Mouse (Mus musculus) left cerebral cortex, postnatal 14 days (tissue): ENCODE measurements at regions not wholly inside any gene's neighbourhood (a gene's known extent, or its start where the extent isn't known, plus 50 kb on each side); places are given as distances from the start of the nearest gene placed in this dataset.

Experiments used
- DNase-seq, 2 experiments: peaks; one replicate each; pipeline ENCODE4 v3.0.0; 2021 to 2022; ENCODE audit warnings: low spot score in 2 of 2, mixed read lengths in 1 of 2
- intact Hi-C: fragments of 180-260 bp; cut with DNase I; formaldehyde crosslinking; loops from one replicate; pipeline ENCODE4 v1.15.1; 2025

DNA sequence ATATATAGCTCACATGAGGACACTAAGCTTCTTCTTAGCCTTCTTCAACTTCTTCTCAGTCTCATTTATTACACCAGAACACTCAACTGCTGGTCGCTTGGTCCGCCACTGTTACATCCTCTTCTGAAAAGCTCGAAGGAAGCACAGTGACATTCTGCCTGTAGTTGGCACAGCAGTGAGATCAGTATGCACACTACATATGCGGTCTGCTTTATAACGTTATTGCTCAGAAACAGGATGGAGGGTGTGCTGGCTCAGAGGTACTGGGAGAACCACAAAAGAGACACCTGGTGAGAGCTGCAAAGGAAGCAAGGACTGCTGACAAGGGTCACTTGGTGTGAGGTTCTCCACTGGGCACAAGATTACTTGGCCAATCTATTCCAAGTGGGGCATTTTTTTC is 179.5 kb downstream of the Ets1 start:
- no peak for DNase-seq
- intact Hi-C loops = no loop called here

DNA sequence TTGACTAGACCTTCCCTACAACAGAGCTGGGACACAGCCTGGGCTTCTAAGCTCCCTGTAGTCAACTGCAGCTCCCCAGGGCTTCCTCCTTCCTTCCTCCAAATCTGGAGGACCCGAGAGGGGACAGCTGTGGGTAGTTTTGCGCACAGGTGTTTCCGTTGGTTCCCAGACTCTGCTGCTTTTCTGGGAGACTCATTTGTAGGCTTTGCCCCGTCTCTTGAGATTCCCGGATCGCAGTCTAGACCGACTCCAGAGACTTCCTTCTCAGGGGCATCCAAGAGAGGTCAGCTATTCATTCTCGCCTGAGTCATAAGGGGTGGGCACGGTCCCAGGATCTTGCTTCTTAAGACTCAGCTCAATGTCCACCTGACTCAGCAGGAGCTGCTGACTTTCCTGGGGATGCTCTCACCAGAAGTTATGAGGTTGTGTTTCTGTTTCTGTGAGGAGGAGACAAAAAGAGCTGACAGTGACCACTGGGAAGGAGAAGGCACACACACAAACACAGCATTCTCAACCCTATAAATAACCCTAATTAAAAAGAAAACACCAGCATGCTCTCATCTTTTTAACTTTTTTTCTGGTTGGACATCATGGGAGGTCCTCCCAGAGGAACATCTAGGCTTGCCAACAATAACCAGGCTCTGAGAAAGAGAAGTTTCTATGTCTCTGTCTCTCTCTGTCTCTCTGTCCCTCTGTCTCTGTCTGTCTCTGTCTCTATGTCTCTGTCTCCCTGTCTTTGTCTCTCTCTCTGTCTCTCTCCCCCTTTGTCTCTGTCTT is 180.8 kb downstream of the Ets1 start:
- intact Hi-C loops = no loop called here
- DNase-seq = no peak

- no peak for DNase-seq
- intact Hi-C loops = no loop called here
Measured at GRCm38 (mm10) chr9:32817442-32818358, 181.7 kb downstream of the Ets1 start.

DNA sequence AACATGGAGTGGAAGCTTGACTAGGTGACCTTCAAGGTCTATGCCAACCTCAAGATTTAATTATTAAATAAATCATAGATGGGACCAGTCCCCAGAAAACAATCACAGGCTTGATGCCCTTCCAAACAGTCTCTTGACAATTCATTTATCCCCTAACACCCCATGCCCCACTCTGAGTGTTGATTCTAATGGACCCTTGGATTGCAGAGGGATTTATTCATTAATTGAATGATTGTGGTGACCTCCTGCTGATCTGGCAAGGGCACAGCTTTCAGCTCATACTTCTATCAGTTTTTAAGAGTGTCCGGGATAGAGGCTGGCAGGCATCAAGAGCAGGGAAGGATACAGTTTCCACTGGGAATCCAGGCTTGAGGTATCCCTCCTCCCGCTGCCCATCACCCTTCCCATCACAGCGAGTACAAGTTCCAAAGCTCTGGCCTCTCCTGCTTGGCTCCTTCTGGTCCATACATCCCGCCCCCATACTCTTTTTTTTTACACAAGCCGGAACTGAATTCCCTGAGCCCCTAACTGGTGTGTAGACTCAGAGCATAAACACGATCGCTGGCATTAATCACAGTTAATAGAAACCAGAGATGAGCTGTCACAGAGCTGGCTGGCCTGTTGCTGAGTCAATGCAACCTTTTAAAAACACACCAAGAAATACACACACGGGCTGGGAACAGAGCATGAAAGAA is 187.6 kb downstream of the Ets1 start:
- no peak for DNase-seq
- intact Hi-C loops = no loop called here

DNA sequence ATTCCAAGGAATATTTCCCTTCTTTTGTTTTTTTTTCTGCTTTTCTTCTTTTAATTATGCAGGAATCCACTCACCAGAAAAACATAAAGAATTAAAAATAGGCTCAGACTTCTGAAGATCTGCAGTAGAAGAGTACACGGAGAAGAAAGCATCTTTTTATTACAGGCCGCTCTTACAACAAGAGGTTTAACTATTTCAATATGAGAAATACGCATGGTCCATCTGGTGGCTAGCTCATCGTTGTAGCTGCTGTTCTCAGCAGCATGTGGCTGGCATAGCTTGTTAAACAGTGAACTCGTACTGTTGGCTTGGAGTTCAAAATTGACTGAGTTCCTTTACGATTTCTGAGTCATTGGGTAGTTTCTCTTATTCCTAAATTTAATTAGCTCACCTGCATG is 188.1 kb downstream of the Ets1 start:
- intact Hi-C loops = no loop called here
- DNase-seq = no peak

DNA sequence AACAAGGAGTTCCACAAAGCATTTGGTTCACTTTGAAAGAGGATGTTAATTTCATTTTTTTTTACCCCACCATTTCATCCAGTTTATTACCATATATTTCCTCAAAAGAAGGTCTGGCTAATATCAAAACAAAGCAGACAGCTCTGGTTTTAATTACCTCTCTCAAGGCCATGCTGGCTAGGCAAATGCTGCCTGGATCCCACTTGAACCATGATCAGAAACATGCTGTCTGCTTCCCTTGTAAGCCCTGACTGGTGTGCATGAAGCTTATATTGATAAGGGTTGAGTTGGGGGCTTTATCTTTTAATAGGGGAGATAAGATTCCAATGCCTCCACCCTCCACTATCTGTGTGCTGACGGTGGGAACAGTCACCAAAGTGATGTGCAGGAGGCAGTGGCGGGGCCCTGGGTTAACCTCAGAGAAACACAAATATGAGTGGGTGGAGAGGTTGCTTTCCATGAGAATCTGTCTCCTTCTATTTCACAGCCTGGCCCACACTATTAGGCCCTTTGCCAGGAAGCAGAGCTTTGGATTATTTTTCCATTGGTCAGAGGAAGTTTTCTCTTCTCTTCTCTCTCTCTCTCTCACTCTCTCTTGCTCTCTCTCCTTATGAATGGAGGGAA is 194.4 kb downstream of the Ets1 start:
- intact Hi-C loops = no loop called here
- DNase-seq = no peak

- intact Hi-C loops = no loop called here
- no peak for DNase-seq
Measured at GRCm38 (mm10) chr9:32833373-32833772, 197.4 kb downstream of the Ets1 start.

DNA sequence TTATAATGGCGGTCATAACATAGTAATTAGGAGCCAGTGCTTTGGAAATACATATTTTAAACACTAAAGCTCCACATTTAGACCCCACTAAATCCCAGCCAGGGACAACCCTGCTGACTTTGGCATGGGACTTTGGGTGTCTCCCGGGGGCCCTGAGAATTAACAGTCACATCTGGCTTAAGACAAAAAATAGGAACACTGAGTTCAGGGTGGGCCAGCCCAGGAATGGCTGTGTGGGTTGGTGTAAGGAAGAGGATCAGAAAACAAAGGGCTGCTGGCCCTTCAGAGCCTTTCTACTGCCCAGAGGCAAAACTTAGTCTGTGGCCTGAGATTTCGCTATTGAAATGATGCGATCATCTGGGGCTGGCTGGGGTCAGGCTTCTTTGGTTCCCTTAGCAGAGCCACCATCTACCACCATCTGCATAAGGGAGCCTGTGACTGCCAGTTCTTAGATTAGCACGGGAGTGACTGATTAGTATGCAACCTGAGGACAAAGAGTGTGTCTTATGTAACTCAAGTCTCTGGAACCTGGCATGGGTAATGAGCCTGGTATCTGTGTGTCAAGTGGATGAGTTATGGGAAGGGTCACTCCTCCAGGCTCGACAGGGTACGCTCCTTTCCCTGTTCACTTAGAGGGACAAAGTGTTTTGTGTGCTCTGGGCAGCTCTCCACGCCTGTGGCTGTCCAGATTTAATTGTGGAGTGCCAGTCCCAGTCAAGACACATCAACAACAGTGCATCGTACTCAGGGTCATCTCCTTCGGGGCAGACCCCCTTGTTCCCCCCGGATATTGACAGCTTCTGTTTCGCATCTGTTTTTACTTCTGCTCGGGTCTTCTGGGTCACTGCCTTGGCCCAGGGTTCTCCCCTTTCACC is 199.0 kb downstream of the Ets1 start:
- no peak for DNase-seq
- intact Hi-C loops = no loop called here

GRCm38 (mm10) chr9:32835626-32835971 is 199.6 kb downstream of the Ets1 start:
- DNase-seq = no peak
- intact Hi-C loops = no loop called here

GRCm38 (mm10) chr9:32836371-32836770 is 200.3 kb downstream of the Ets1 start:
- intact Hi-C loops = no loop called here
- DNase-seq = no peak

- no peak for DNase-seq
- intact Hi-C loops = no loop called here
Measured at GRCm38 (mm10) chr9:32847361-32847760, 211.3 kb downstream of the Ets1 start.

DNA sequence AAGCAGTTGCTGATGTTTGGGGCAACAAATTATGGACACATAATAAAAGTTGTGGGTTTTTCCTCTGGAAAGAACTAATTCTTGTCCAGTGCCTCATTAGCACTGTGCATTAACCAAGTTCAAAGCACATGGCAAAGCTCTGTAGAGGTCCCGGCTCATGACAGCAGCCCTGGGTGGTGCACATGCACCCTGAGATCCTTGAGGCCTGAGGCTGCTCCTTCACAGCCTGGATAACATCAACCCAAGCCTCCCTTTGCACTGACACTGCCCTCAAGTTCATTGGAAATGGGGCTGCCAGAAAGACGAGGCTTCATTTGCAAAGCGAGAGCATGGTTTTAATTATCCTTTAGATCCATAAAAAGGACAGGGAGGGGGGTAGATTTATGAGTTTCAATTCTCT is 216.3 kb downstream of the Ets1 start:
- DNase-seq = no peak
- intact Hi-C loops = no loop called here

DNA sequence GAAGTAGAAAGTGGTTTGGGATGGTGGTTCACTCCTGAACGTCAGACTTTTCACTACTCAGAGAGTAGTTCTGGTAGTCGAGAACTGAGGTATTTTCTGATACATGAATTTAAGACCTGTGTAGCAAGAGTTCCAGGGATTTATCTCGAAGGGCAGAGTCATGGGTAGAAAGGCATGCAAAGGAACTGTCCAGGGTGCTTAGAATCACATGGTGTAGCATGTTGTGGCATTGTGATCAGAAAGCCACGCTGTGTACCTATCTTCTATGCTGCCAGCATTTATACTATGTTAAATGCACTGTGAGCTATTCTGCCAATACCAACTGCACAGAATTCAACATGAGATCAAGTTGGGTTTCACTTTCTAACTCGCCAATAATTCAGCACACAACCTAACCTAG is 227.3 kb downstream of the Ets1 start:
- intact Hi-C loops = no loop called here
- no peak for DNase-seq

DNA sequence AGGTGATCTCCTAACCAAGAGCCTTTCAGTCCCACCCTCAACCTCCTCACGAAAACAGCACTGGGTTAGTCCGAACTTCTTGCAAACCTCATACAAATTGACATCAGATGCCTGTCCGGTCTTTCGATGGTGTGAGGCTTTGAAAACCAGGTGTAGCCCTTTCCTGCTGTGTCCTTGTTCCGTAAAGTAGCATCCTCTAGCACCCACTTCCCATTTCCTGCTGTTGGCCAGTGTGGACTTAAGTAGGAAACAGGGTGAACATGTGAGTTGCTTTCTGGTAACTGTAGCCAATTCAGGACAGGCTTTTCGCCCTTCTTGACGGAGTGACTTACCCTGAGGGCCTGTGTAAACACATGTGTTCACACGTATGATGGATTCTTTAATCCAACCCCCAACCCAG is 232.9 kb downstream of the Ets1 start:
- intact Hi-C loops = no loop called here
- no peak for DNase-seq

DNA sequence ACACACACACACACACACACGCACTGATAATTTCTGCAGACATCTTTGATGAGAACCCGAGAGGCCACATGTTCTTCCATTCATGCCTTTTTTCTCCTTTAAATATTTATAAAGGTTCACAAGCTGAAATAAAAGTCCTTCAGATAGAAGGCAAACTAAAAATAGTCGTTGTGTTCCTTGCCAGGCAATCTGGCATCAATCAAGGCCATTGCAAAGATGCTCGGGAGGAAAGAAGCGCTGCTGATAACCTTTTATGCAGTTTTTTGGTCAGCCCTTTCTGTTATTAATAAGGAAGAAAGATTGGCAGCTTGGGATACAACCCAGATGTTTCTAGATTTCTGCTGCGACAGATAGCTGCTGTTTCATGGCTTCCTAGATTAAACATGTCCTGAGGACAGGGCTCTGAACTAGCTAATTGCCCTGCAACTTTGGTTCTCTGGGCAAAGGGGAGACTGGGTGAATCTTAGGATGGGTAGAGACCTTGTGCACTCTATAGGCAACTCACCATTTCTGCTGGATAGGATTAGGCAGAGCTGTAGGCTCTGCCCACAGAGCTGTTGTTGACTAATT is 238.4 kb downstream of the Ets1 start:
- intact Hi-C loops = no loop called here
- no peak for DNase-seq

DNA sequence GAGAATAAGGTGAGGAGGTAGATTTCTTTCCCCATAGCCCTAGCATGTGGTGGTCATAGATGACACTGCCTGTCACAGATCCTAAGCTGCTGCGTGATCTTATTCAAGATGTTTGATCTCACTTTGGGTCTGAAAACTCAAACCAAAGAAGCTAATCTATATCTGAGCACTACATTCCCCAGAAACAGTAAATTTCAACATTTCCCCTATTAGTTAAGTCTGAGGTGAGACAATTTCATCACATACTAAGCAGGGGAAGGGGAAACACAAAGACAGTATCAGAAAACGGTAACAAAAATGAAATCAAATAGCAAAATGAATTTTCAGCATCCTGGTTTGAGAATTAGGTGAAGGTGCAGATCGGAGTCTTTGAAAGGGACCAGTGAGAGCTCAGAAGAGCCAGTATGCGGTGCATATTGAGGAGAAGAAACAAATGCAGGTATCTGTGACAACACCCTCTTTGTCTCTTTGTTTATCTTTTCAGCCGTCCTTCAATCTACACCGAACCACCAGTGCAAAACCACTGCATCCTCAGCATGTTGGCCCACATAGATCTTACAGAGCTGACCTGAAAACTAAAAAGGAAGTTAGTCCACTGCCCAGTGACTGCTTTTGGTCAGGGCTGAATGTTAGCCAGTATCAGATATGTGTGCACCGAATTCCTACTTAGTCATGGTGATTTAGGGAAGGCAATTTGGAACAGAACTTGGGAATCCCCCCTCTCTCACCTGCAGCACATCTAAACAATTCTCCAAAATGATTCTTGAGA is 247.0 kb downstream of the Ets1 start:
- intact Hi-C loops = no loop called here
- no peak for DNase-seq

DNA sequence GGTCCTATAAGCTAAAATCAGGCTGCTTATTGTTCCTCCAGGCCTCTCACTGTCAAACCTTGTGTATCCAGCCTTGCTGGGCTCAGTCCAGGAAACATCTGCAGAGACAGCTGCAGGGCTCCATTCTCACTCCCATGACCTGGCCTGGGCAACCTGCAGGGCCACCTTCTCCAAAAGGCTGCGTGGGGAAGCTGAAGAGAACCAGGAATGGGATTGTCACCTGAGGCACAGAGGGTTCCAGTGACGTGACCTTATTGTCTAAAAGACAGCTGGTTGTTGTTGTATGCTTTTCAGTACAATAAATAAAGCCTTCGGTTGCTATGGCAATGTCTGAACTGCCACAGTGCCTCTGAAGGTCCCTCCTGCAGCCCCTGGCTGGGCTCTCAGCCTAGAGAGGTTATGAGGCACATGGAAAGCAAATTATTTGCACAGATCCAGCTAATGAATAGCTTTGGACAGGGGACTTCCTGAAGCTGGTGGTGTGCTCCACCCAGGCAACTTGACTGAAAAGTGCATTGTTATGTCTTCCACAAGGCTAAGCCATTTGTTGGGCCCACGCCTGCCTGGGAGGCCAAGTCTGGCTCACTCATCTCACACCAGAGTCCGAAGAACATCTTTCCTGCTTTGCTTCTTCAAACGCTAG is 250.1 kb downstream of the Ets1 start:
- DNase-seq = no peak
- intact Hi-C loops = no loop called here

DNA sequence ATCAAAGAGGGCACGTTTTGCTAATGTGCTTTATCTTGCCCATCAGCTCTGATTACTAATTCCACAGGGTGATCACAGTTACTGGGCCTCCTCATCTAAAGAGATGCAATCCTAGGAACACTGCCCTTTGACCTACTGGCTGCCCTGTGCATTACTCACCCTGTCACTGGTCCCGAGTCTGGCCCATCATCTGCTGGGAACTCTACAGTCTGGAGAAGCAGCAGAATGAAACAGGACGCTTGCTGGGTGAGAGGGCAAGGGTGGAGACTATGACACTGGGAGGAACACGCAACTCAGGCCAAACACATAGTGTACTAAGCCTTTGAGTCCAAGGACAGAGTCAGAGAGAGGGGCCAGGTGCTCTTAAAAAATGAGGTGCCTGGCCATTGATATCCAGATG is 263.8 kb downstream of the Ets1 start:
- intact Hi-C loops = no loop called here
- DNase-seq = no peak
